35 mouse cellular contexts compared by ENCODE assay signal in the genomic region with DNA sequence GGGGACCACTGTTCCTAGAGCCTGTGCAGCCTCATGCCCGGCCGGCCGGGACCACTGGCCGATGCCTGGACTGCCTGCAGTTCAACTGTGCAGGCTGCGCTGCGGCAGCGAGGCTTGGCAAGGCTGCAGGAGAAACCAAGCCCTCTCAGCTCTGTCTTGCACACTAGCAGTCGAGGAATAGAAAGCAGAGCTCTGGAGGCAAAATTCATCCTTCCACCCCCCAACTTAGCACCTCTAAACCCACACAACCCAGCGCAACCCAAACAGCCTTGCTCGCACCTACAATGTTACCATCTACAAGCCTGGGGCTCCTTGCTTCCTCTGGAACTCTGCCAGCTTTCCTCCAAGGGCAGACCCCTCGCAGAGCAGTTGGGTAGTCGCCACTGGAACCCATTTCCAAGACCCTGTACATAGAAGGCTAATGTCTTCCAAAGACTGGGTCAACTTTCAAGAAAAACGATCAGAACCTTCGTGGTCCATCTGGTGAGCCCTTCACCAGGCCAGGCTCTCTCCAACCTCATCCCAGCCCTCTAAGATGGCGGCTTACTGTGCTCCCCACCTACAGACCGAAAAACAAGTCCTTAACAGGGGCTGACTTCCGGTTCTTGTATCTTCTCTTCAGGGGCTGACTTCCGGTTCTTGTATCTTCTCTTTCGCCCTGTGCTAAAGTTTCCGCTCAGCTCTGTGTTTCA. TPM values are rescaled to one million over a fixed set of nuclear protein-coding genes. Genes with fewer than 3 reads are reported as not detected.
DNase-seq lines count a peak whose midpoint lies in the region; ATAC-seq lines count a peak whose summit lies in the region.
"Had no signal": no experiment of that assay in that cellular context is flagged by ENCODE, and none has a peak within 500 bp of the region (broad histone marks: within the 10 kb centered on the region; RNA-seq: fewer than 3 reads in every experiment).

No protein-coding gene starts in this region.

- WGBS in heart, embryonic 13.5 days, result 82% methylated on average over 20 of the region's 20 CpGs

- H3K36me3 ChIP-seq in heart, embryonic 13.5 days, result no peaks in the 10 kb centered on the region
- H3K36me3 ChIP-seq: embryonic facial prominence, embryonic 10.5 days; embryonic facial prominence, embryonic 15.5 days; forebrain, embryonic 12.5 days; heart, embryonic 10.5 days; limb, embryonic 12.5 days; liver, embryonic 15.5 days; midbrain, embryonic 10.5 days; midbrain, embryonic 15.5 days; neural tube, embryonic 15.5 days had no signal

- intact Hi-C loops in heart, postnatal 36 days (cut with DNase I), result no loop called here

- no peak overlapping the region for H3K4me3 ChIP-seq in heart, embryonic 13.5 days
- H3K4me3 ChIP-seq: embryonic facial prominence, embryonic 10.5 days; embryonic facial prominence, embryonic 15.5 days; forebrain, embryonic 12.5 days; heart, embryonic 10.5 days; limb, embryonic 12.5 days; liver, embryonic 15.5 days; midbrain, embryonic 10.5 days; midbrain, embryonic 15.5 days; neural tube, embryonic 15.5 days had no signal

- peak overlapping the region; percentile 28; the same call in 1 of the 2 replicates for H3K9ac ChIP-seq in heart, embryonic 13.5 days
- H3K9ac ChIP-seq: embryonic facial prominence, embryonic 15.5 days; forebrain, embryonic 12.5 days; limb, embryonic 12.5 days; liver, embryonic 15.5 days; lung, embryonic 14.5 days; midbrain, embryonic 15.5 days; neural tube, embryonic 15.5 days had no signal

- no peak overlapping the region for H3K27ac ChIP-seq in heart, embryonic 13.5 days (replicated peaks)
- H3K27ac ChIP-seq: embryonic facial prominence, embryonic 10.5 days; embryonic facial prominence, embryonic 15.5 days; forebrain, embryonic 12.5 days; hindbrain, postnatal 0 days; limb, embryonic 12.5 days; liver, embryonic 15.5 days; midbrain, embryonic 10.5 days; midbrain, embryonic 15.5 days; neural tube, embryonic 15.5 days had no signal

- H3K4me1 ChIP-seq in heart, embryonic 13.5 days, result peaks cover 51% of the 10 kb centered on the region
- H3K4me1 ChIP-seq: liver, embryonic 15.5 days had no signal

- no peaks in the 10 kb centered on the region for H3K9me3 ChIP-seq in heart, embryonic 13.5 days
- H3K9me3 ChIP-seq: embryonic facial prominence, embryonic 10.5 days; embryonic facial prominence, embryonic 15.5 days; forebrain, embryonic 12.5 days; heart, embryonic 10.5 days; liver, embryonic 15.5 days; midbrain, embryonic 10.5 days; midbrain, embryonic 15.5 days; neural tube, embryonic 15.5 days had no signal

- no peak overlapping the region for H3K4me2 ChIP-seq in heart, embryonic 13.5 days
- H3K4me2 ChIP-seq: embryonic facial prominence, embryonic 15.5 days; forebrain, embryonic 12.5 days; limb, embryonic 12.5 days; liver, embryonic 15.5 days; lung, embryonic 14.5 days; midbrain, embryonic 15.5 days; neural tube, embryonic 15.5 days had no signal

- peak; percentile 33 for DNase-seq in cerebellum, adult 9-10 months
- no peak for DNase-seq in cerebellum, postnatal 10 days
- DNase-seq in heart, postnatal 36 days, result no peak
- DNase-seq in right cerebral cortex, adult 2 months (ENCODE audit: low spot score in 2 of 2), result peak; percentile 33 to 54
- no peak for DNase-seq in right cerebral cortex, postnatal 4 days
- DNase-seq in telencephalon, adult 2 months (ENCODE audit: low read depth, low spot score), result peak; percentile 46
- no peak for DNase-seq in urinary bladder, postnatal 4 days (ENCODE audit: low spot score in 2 of 2)
- DNase-seq: adrenal gland, adult 2 months; adrenal gland, postnatal 36 days; gastrocnemius, postnatal 14 days; heart, postnatal 14 days; kidney, adult 8-10 months; kidney, postnatal 14 days; layer of hippocampus, adult 9-11 months; lung, embryonic 14.5 days; retina, postnatal 1 day; thymus, adult 18-20 months; thymus, postnatal 25 days had no signal

- no peak for ATAC-seq in heart, embryonic 13.5 days (ENCODE audit: extremely low read depth, insufficient number of reproducible peaks, low FRiP score, low TSS enrichment)
- ATAC-seq: activated CD4-positive, CD25-positive, alpha-beta regulatory T cell, adult 4 months; hindbrain, postnatal 0 days; intestine, embryonic 16.5 days; midbrain, embryonic 15.5 days had no signal

- 0 out of 2 replicates have a peak, but pooled peaks cover under 1% of the 10 kb centered on the region for H3K27me3 ChIP-seq in heart, embryonic 13.5 days (replicated peaks)
- H3K27me3 ChIP-seq: embryonic facial prominence, embryonic 15.5 days; midbrain, embryonic 15.5 days; neural tube, embryonic 15.5 days had no signal

RNA-seq across cellular contexts. Expression of a gene that starts 1.6 kb away (rescaled TPM):
- polyA plus RNA-seq in heart, embryonic 13.5 days (2015; fragmentation: Nextera tagmentation; extraction: Ambion mirVana), result 0.13 and 0.18 TPM in 2 replicates
- total RNA-seq in heart, postnatal 36 days (2021), result not detected
- total RNA-seq: adrenal gland, adult 2 months; gastrocnemius, postnatal 14 days; granulocyte monocyte progenitor cell, adult 5-6 weeks; megakaryocyte progenitor cell, adult 5-6 weeks had no signal
- polyA plus RNA-seq: activated CD4-positive, CD25-positive, alpha-beta regulatory T cell, adult 4 months; adrenal gland, adult 2 months; embryonic facial prominence, embryonic 10.5 days; embryonic facial prominence, embryonic 15.5 days; hindbrain, embryonic 11.5 days; intestine, embryonic 16.5 days; limb, embryonic 12.5 days; liver, adult 2 months; liver, embryonic 15.5 days had no signal

RNA-seq across cellular contexts. Expression of a gene that starts 4.6 kb away (rescaled TPM):
- 10.2 and 11.8 TPM in 2 replicates for polyA plus RNA-seq in heart, embryonic 13.5 days (2015; fragmentation: Nextera tagmentation; extraction: Ambion mirVana)
- 10 to 100 TPM; 20.8 to 24.3 TPM for total RNA-seq in heart, postnatal 36 days (2021)
- total RNA-seq: granulocyte monocyte progenitor cell, adult 5-6 weeks; megakaryocyte progenitor cell, adult 5-6 weeks had no signal

Comparison
In these comparisons a context has a peak if more than half of its experiments do, and no peak if none do; other contexts are left out.
1. DNase-seq: peak in cerebellum, adult 9-10 months (single experiment), right cerebral cortex, adult 2 months (2 of 2) and telencephalon, adult 2 months (single experiment); none in cerebellum, postnatal 10 days (0 of 2), heart, postnatal 36 days (0 of 2), right cerebral cortex, postnatal 4 days (single experiment) and urinary bladder, postnatal 4 days (0 of 2).